14 mouse cellular contexts compared by ENCODE assay signal in genomic region chr7:73153668-73154067, GRCm38 (mm10).
"Had no signal": no experiment of that assay in that cellular context is flagged by ENCODE, and none has a peak within 500 bp of the region (broad histone marks: within the 10 kb centered on the region; RNA-seq: fewer than 3 reads in every experiment).

No protein-coding gene starts in this region.

- H3K9ac ChIP-seq: liver, embryonic 13.5 days; midbrain, embryonic 12.5 days; midbrain, embryonic 15.5 days; neural tube, embryonic 13.5 days had no signal

- H3K4me1 ChIP-seq: liver, embryonic 13.5 days had no signal

- H3K9me3 ChIP-seq: liver, embryonic 13.5 days; midbrain, embryonic 12.5 days; midbrain, embryonic 15.5 days; neural tube, embryonic 13.5 days had no signal

- H3K36me3 ChIP-seq: liver, embryonic 13.5 days; midbrain, embryonic 12.5 days; midbrain, embryonic 15.5 days; neural tube, embryonic 13.5 days had no signal

- ATAC-seq: midbrain, embryonic 15.5 days had no signal

- H3K27me3 ChIP-seq: liver, embryonic 13.5 days; midbrain, embryonic 12.5 days; midbrain, embryonic 15.5 days had no signal

- H3K4me2 ChIP-seq: liver, embryonic 13.5 days; midbrain, embryonic 12.5 days; midbrain, embryonic 15.5 days; neural tube, embryonic 13.5 days had no signal

- H3K4me3 ChIP-seq: layer of hippocampus, adult 2 months; liver, embryonic 13.5 days; midbrain, embryonic 12.5 days; midbrain, embryonic 15.5 days; myocyte; neural tube, embryonic 13.5 days had no signal

- H3K27ac ChIP-seq: layer of hippocampus, adult 2 months; liver, embryonic 13.5 days; midbrain, embryonic 12.5 days; midbrain, embryonic 15.5 days; neural tube, embryonic 13.5 days had no signal

- DNase-seq: kidney, adult 9 months; kidney, postnatal 14 days; layer of hippocampus, adult 9-11 months; liver, embryonic 13.5 days; lung, adult 2 months; lung, postnatal 14 days; lung, postnatal 4 days; thymus, adult 18-20 months; thymus, postnatal 36 days had no signal
